ENCODE assay signal across 9 mouse cellular contexts in the genomic region with DNA sequence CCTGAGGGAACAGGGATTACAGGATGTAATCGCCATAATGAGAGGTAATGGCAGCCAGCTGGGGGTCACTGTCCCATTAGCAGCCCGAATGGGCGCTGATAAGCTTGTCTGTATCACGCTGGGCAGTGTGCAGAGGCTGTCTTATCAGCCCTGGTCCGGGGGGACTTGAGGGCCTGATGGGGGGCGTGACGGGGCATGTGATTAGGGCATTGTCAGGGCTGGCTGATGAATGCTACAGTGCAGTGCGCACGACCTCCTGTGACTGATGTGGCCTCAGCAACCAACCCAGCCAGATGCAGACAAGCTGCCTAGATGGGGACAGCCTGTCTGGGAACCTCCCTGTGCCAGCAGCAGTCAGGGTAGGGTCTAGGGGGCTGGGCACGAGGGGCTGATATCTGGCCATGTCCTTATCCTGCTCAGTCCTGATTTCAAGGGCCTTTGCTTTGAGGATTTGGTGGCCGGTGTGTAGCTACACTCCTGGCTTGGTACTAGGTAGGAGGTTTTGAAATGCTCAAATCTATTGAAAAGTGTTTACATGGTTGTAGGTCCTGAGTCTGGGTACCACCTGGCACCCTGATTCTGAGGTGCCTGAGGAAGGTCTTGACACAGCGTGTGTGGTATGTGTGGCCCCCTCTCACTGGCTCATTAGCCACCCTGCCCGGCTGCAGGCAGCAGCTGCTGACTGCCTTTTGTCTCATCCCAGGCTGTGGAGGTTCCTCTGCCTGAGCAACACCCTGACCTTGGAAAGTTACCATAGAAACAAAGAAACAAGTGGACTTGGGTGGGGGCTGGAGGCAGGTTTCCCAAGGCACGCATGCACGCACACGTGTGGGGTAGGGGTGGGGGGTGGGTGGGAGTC. TPM values are rescaled to one million over a fixed set of nuclear protein-coding genes. Genes with fewer than 3 reads are reported as not detected.
A peak's percentile ranks its signal among the peaks of the same experiment; 100 is the strongest.
DNase-seq lines count a peak whose midpoint lies in the region; ATAC-seq and TF ChIP-seq lines count a peak whose summit lies in the region.
"Had no signal": no experiment of that assay in that cellular context is flagged by ENCODE, and none has a peak within 500 bp of the region (broad histone marks: within the 10 kb centered on the region; RNA-seq: fewer than 3 reads in every experiment).

No protein-coding gene starts in this region.

- peak overlapping the region; percentile 19; the same call in 1 of the 2 replicates for H3K4me2 ChIP-seq in heart, embryonic 12.5 days
- no peak overlapping the region for H3K4me2 ChIP-seq in forebrain, postnatal 0 days (ENCODE audit: low read depth)
- peak overlapping the region; percentile 2; the same call in 1 of the 2 replicates for H3K4me2 ChIP-seq in midbrain, embryonic 11.5 days

- 8% methylated on average over 16 of the region's 16 CpGs for WGBS in heart, embryonic 12.5 days
- 24% methylated on average over 16 of the region's 16 CpGs for WGBS in forebrain, postnatal 0 days
- 15% methylated on average over 16 of the region's 16 CpGs for WGBS in midbrain, embryonic 11.5 days

- peaks cover 39% of the 10 kb centered on the region for H3K4me1 ChIP-seq in heart, embryonic 12.5 days (replicated peaks)
- H3K4me1 ChIP-seq in forebrain, postnatal 0 days (ENCODE audit: insufficient read depth), result 0 out of 2 replicates have a peak, but pooled peaks cover 4% of the 10 kb centered on the region
- peaks cover 37% of the 10 kb centered on the region for H3K4me1 ChIP-seq in midbrain, embryonic 11.5 days (ENCODE audit: control insufficient read depth, insufficient read depth, low read length)

- peak overlapping the region; percentile 10; the same call in 1 of the 2 replicates for H3K9ac ChIP-seq in heart, embryonic 12.5 days
- H3K9ac ChIP-seq in forebrain, postnatal 0 days, result peak overlapping the region; percentile 10; the same call in 1 of the 2 replicates
- peak overlapping the region; percentile 25; the same call in 1 of the 2 replicates for H3K9ac ChIP-seq in midbrain, embryonic 11.5 days (ENCODE audit: low read length)

- H3K9me3 ChIP-seq in heart, embryonic 12.5 days (replicated peaks), result no peaks in the 10 kb centered on the region
- no peaks in the 10 kb centered on the region for H3K9me3 ChIP-seq in forebrain, postnatal 0 days (ENCODE audit: low read length)
- H3K9me3 ChIP-seq in midbrain, embryonic 11.5 days (ENCODE audit: control insufficient read depth, low read length), result no peaks in the 10 kb centered on the region

- peaks cover 10% of the 10 kb centered on the region for H3K27me3 ChIP-seq in heart, embryonic 12.5 days (replicated peaks)
- no peaks in the 10 kb centered on the region for H3K27me3 ChIP-seq in forebrain, postnatal 0 days (ENCODE audit: insufficient read depth, low read length)
- H3K27me3 ChIP-seq in midbrain, embryonic 11.5 days (ENCODE audit: control insufficient read depth, insufficient read depth, low read length), result no peaks in the 10 kb centered on the region; the same call in 1 of the 2 replicates

- peak; percentile 54; the same call in 1 of the 2 replicates for ATAC-seq in heart, embryonic 12.5 days (ENCODE audit: insufficient number of reproducible peaks, low FRiP score)
- ATAC-seq in forebrain, postnatal 0 days, result peak; percentile 59
- peak; percentile 86 for ATAC-seq in midbrain, embryonic 11.5 days (ENCODE audit: low FRiP score)

- no peak for TF ChIP-seq CTCF in forebrain, postnatal 0 days (IDR thresholded peaks at IDR 0.05; ENCODE audit: low read depth)

- no peak overlapping the region for H3K4me3 ChIP-seq in heart, embryonic 12.5 days
- H3K4me3 ChIP-seq in forebrain, postnatal 0 days (ENCODE audit: low read depth, low read length), result no peak overlapping the region
- H3K4me3 ChIP-seq in midbrain, embryonic 11.5 days (ENCODE audit: low read depth, low read length), result no peak overlapping the region

- no peaks in the 10 kb centered on the region for H3K36me3 ChIP-seq in heart, embryonic 12.5 days
- H3K36me3 ChIP-seq in forebrain, postnatal 0 days (ENCODE audit: insufficient read depth), result peaks cover 19% of the 10 kb centered on the region
- no peaks in the 10 kb centered on the region for H3K36me3 ChIP-seq in midbrain, embryonic 11.5 days (ENCODE audit: control insufficient read depth, insufficient read depth, low read length)

- peak overlapping the region; percentile 29; the same call in 1 of the 2 replicates for H3K27ac ChIP-seq in heart, embryonic 12.5 days (ENCODE audit: poor library complexity, severe bottlenecking)
- no peak overlapping the region for H3K27ac ChIP-seq in forebrain, postnatal 0 days (ENCODE audit: low read depth, low read length)
- peak overlapping the region; percentile 74 for H3K27ac ChIP-seq in midbrain, embryonic 11.5 days (ENCODE audit: low read depth, low read length)

- DNase-seq in heart, adult 11 months, result no peak
- DNase-seq in ES-CJ7 (ENCODE audit: low read depth, low spot score), result peak; percentile 81
- DNase-seq in forebrain, postnatal 0 days, result no peak
- peak; percentile 93 for DNase-seq in midbrain, embryonic 11.5 days (ENCODE audit: low spot score, missing footprints)
- DNase-seq in frontal cortex, postnatal 25 days (ENCODE audit: low spot score in 2 of 2), result no peak
- no peak for DNase-seq in kidney, postnatal 10 days
- no peak for DNase-seq in right cerebral cortex, postnatal 25 days
- DNase-seq: kidney, adult 18-20 months had no signal

RNA-seq across cellular contexts. Expression of a gene that starts 18.2 kb away (rescaled TPM):
- 2.5 and 2.7 TPM in 2 replicates for polyA plus RNA-seq in heart, embryonic 12.5 days (2016; fragmentation: Nextera tagmentation; extraction: Ambion mirVana)
- 50.4 and 55.1 TPM in 2 replicates for total RNA-seq in forebrain, postnatal 0 days (2014; rRNA removed)
- 5.0 and 6.2 TPM in 2 replicates for polyA plus RNA-seq in forebrain, postnatal 0 days (2015; fragmentation: Nextera tagmentation; extraction: Ambion mirVana)
- 2.6 and 3.5 TPM in 2 replicates for polyA plus RNA-seq in midbrain, embryonic 11.5 days (2014; fragmentation: Nextera tagmentation; extraction: Ambion mirVana)

RNA-seq across cellular contexts. Expression of a gene that starts 57.7 kb away (rescaled TPM):
- polyA plus RNA-seq in heart, embryonic 12.5 days (2016; fragmentation: Nextera tagmentation; extraction: Ambion mirVana), result 0.45 and 2.2 TPM in 2 replicates
- total RNA-seq in forebrain, postnatal 0 days (2014; rRNA removed), result 2.9 and 3.9 TPM in 2 replicates
- 0.52 and 1.3 TPM in 2 replicates for polyA plus RNA-seq in forebrain, postnatal 0 days (2015; fragmentation: Nextera tagmentation; extraction: Ambion mirVana)
- polyA plus RNA-seq in midbrain, embryonic 11.5 days (2014; fragmentation: Nextera tagmentation; extraction: Ambion mirVana), result 0.25 TPM in 1 of 2 replicates, not detected in the other

Comparison
In these comparisons a context has a peak if more than half of its experiments do, and no peak if none do; other contexts are left out.
1. DNase-seq: peak in ES-CJ7 (single experiment) and midbrain, embryonic 11.5 days (single experiment); none in heart, adult 11 months (single experiment), forebrain, postnatal 0 days (single experiment), frontal cortex, postnatal 25 days (0 of 2), kidney, postnatal 10 days (single experiment) and right cerebral cortex, postnatal 25 days (single experiment).
2. Peak in every context shown above with its lines, with median percentiles within 50 percentile points of each other: ATAC-seq and H3K9ac ChIP-seq.